ENCODE assay signal across 8 mouse cellular contexts in genomic region chr3:79559021-79559772, GRCm38 (mm10). TPM values are rescaled to one million over a fixed set of nuclear protein-coding genes. Genes with fewer than 3 reads are reported as not detected.
DNase-seq lines count a peak whose midpoint lies in the region; ATAC-seq and TF ChIP-seq lines count a peak whose summit lies in the region.

No protein-coding gene starts in this region.

- DNase-seq in heart, adult 11 months: peak; percentile 97
- no peak for DNase-seq in heart, adult 8-10 months (ENCODE audit: low spot score)
- peak; percentile 75 for DNase-seq in NIH3T3 (ENCODE audit: low read depth)
- peak; percentile 30 for DNase-seq in forebrain, postnatal 0 days
- peak; percentile 95 for DNase-seq in kidney, adult 9 months
- DNase-seq in testis, postnatal 14 days (ENCODE audit: low spot score): no peak
- no peak for DNase-seq in spleen, postnatal 10 days (ENCODE audit: low spot score in 2 of 2)

- H3K9me3 ChIP-seq in forebrain, postnatal 0 days (ENCODE audit: low read length): no peaks in the 10 kb centered on the region

- H3K36me3 ChIP-seq in forebrain, postnatal 0 days (ENCODE audit: insufficient read depth): no peaks in the 10 kb centered on the region

- H3K9ac ChIP-seq in forebrain, postnatal 0 days: no peak overlapping the region

- no peak for TF ChIP-seq CTCF in forebrain, postnatal 0 days (IDR thresholded peaks at IDR 0.05; ENCODE audit: low read depth)

- H3K4me1 ChIP-seq in forebrain, postnatal 0 days (ENCODE audit: insufficient read depth): no peaks in the 10 kb centered on the region

- H3K27me3 ChIP-seq in forebrain, postnatal 0 days (ENCODE audit: insufficient read depth, low read length): no peaks in the 10 kb centered on the region

- peak; percentile 76 for ATAC-seq in forebrain, postnatal 0 days
- 0 out of 2 replicates have a peak, but pooled peaks have one; percentile 23 for ATAC-seq in megakaryocyte, adult 5-6 weeks (ENCODE audit: poor library complexity, severe bottlenecking)

- H3K4me3 ChIP-seq in forebrain, postnatal 0 days (ENCODE audit: low read depth, low read length): no peak overlapping the region

- no peak overlapping the region for H3K4me2 ChIP-seq in forebrain, postnatal 0 days (ENCODE audit: low read depth)

- WGBS in forebrain, postnatal 0 days: 66% methylated on average over 9 of the region's 9 CpGs

- H3K27ac ChIP-seq in forebrain, postnatal 0 days (ENCODE audit: low read depth, low read length): no peak overlapping the region

RNA-seq across cellular contexts. Expression of gene Fnip2, which starts 8.4 kb away (rescaled TPM):
- total RNA-seq in heart, adult 8-10 months (2022): 10 to 100 TPM; 12.9 to 23.2 (median 16.2) TPM
- total RNA-seq in forebrain, postnatal 0 days (2014; rRNA removed): 31.2 and 37.7 TPM in 2 replicates
- polyA plus RNA-seq in forebrain, postnatal 0 days (2015; fragmentation: Nextera tagmentation; extraction: Ambion mirVana): 3.1 and 5.1 TPM in 2 replicates
- 17.9 and 21.3 TPM in 2 replicates for total RNA-seq in megakaryocyte, adult 5-6 weeks (2015)
- 16.4 and 17.1 TPM in 2 replicates for total RNA-seq in megakaryocyte, adult 5-6 weeks (2017)

RNA-seq across cellular contexts. Expression of gene Ppid, which starts 31.9 kb away (rescaled TPM):
- 10 to 100 TPM; 37.7 to 45.5 (median 41.7) TPM for total RNA-seq in heart, adult 8-10 months (2022)
- 90.5 and 106 TPM in 2 replicates for total RNA-seq in forebrain, postnatal 0 days (2014; rRNA removed)
- 132 and 135 TPM in 2 replicates for polyA plus RNA-seq in forebrain, postnatal 0 days (2015; fragmentation: Nextera tagmentation; extraction: Ambion mirVana)
- total RNA-seq in megakaryocyte, adult 5-6 weeks (2015): 61.9 and 62.0 TPM in 2 replicates
- 80.3 and 85.5 TPM in 2 replicates for total RNA-seq in megakaryocyte, adult 5-6 weeks (2017)

Comparison
In these comparisons a context has a peak if more than half of its experiments do, and no peak if none do; other contexts are left out.
1. DNase-seq: peak in heart, adult 11 months (single experiment), NIH3T3 (single experiment), forebrain, postnatal 0 days (single experiment) and kidney, adult 9 months (single experiment); none in heart, adult 8-10 months (single experiment), testis, postnatal 14 days (single experiment) and spleen, postnatal 10 days (0 of 2).